Mouse (Mus musculus): Measurements from ENCODE around the gene Lmbrd2.
"Not testable (repeated sequence)": the region's sequence is repeated elsewhere in the genome, so short reads cannot be mapped to it uniquely, and the experiment has no call there.

Lmbrd2 gene

DNA sequence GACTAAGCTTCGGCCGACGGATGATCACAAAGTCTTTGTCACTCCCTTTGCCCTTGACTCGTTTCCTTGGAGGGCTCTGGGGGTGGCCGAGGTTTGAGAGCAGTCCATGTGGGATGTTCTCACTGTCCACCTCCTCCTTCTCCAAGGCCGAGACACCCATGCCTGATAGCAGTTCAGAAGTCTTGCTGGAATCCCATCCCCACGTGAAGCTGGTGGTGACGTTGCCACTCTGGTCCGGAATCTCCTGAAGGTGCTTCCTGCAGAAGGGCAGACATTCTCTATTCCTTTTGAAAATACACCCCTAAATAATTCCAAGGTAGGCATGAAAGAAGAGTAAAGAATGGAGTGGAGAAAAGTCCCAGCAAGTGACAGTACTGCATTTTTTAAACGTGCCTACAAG is 903 bp upstream of the Lmbrd2 start:
- peak; percentile 24 for DNase-seq

DNA sequence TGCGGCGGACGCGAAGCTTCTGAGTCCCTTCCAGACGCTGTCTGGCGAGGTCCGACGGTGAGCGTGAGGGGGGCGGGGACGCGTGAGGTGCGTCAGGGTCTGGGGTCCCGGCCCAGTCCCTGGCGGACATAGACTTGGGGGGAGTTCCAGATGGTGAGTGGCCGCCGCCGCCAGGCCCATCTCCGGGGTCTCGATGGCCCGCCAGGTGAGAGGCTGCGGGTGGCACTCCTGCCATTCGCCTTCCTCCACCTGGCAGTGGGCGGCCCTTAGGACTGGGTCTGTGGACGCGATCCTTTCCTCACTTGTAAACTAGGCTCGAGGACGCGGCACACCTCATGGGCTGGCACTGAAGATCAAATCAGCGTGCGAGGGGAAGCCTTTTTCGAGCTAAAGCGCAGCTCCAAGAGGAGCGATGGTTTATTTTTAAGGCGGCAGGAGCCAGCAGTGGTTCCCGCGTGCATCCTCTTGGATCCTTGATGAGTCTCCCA is 378 bp downstream of the Lmbrd2 start:
- DNase-seq: no peak

DNA sequence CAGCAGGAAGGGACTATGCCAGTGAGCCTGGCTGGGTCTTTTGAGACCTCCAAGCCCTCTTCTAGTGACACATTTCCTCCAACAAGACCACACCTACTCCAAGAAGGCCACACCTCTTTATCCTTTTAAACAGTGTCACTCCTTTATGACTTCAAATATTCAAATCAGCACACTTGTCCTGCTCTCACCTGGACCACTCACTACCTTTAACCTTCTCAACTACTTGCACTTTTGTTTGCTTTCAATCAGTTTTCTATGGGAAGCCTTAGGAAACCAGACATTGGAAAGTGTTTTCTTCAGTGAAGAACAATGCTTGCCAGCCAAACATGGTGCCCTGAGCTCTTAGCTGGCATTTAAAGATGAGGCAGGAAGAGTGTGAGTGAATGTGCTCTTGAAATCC is 15.0 kb downstream of the Lmbrd2 start, which contains the start of gene Skp2:
Gene Skp2, minus strand, starts transcription at position 101 of the 400 bp plus-strand sequence.
- no peak for DNase-seq

DNA sequence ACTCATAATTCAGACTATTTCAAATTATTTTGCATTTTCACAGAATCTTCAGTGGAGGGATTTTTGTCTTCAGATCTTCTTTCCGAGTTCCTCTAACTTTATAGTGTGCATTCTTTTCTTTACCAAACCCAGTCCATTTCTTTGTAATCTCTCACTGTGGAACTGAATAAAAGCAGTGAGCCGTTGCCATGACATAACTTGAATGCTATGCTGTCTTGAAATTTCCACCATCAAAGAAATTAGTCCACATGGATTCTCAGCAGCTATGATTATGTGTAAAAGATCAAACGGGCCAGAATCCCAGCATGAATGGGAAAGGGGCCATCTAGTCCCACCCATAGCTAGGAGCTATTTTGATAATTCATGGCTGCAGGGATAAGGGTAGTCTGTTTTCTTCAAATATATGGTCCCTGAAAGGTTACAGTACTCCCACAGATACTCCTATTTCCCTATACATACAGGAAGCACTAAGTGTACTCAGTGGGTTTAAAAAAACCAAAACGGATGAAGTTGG is 22.3 kb downstream of the Lmbrd2 start:
- no peak for DNase-seq

DNA sequence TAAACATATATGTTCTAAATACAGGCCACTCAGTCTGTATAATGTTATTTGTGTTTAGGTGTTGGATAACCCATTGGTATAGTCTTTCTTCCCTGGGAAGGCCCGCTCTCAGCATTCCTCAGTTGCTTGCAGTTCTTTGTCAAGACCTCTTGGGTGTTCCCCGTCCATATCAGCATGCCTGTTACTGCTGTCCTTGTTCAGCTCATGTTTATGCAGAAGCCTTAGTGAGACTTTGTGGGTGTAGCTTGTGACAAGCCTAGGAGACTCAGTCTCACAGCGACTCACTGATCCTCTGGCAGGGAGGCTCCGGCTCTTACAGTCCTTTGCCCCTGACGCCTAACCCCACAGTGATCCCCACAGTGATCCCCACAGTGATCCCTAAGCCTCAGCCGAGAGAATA is 23.8 kb downstream of the Lmbrd2 start:
- no peak for DNase-seq

- DNase-seq: no peak
Measured at GRCm38 (mm10) chr15:9177038-9177437, 36.7 kb downstream of the Lmbrd2 start.

DNA sequence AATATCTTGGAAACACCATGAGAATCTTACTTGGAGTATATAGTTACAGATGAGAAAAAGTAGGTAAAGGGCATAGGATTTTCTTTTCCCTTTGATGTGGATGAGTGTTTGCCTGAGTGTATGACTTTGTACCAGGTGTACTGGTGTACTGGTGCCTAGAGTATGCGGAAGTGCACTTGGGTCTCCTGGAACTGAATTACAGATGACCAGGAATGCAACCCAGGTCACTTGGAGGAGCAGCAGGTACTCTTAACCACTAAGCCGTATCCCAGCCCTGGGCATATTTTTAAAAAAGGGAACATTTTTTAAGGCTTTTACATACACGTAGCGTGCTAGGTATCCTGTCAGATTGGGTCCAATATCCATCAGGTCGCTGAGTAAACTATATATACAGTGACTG is 43.6 kb downstream of the Lmbrd2 start:
- DNase-seq: no peak

GRCm38 (mm10) chr15:9189796-9190195 is 49.4 kb downstream of the Lmbrd2 start:
- no peak for DNase-seq

- DNase-seq: not testable (repeated sequence)
Measured at GRCm38 (mm10) chr15:9192685-9193084, 52.3 kb downstream of the Lmbrd2 start.

DNA sequence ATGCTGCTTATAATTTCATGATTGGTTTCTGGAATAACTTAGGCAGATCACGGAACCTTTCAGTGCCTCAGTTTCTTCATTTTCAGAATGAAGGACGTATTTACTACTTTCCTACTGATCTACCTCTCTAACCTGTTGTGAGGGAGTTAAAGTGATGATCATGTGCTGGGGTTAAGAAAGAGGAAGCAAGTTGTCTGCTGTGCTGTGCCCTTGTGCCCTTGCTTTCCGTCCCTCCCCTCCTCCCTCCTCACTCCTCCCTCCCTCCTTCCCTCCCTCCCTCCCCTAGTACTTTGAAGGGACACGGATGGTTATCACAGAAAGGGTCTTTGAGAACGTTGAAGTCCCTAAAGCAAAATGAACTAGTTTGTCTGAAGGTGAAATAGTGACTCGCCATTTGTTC is 58.1 kb downstream of the Lmbrd2 start:
- no peak for DNase-seq

GRCm38 (mm10) chr15:9211891-9212290 is 71.5 kb downstream of the Lmbrd2 start:
- no peak for DNase-seq

GRCm38 (mm10) chr15:9213026-9213425 is 72.7 kb downstream of the Lmbrd2 start:
- DNase-seq: not testable (repeated sequence)

DNA sequence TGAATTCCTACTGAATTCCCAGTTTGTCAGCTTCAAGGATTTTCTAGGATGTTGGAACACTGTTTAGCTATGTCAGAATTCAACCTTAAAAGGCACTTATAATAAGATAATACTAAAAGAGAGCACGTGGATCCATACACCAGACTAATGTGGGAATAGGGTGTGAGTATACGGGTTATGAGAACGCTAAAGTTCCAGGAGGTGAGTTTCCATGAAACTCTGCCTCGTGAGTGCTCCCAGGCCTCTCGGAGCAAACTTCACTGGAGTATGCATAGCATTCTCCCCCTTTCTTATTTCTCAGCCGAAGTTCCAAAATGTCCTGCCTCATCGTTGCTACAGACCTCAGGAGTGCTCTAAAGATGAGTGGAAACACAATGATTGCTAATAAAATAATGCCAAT is 73.1 kb downstream of the Lmbrd2 start:
- DNase-seq: not testable (repeated sequence)

- DNase-seq: no peak
Measured at GRCm38 (mm10) chr15:9216446-9216845, 76.1 kb downstream of the Lmbrd2 start.

GRCm38 (mm10) chr15:9230917-9231316 is 90.6 kb downstream of the Lmbrd2 start:
- DNase-seq: not testable (repeated sequence)

GRCm38 (mm10) chr15:9246345-9246744 is 106.0 kb downstream of the Lmbrd2 start:
- DNase-seq: no peak

Data from thymus, postnatal 4 days (tissue).